Mouse (Mus musculus): ENCODE measurements around the gene Golga2.

- peak; percentile 58; the same call in 1 of the 2 replicates for TF ChIP-seq CTCF (IDR thresholded peaks at IDR 0.05; ENCODE audit: borderline replicate concordance, insufficient read depth, low read length)
- TF ChIP-seq POLR2A (IDR thresholded peaks at IDR 0.05; ENCODE audit: low read depth, low read length) = no peak
These were observed 4.5 kb upstream of the Golga2 start for GRCm38 (mm10) chr2:32282727-32283126.
